Mouse (Mus musculus): Measurements from ENCODE around the gene Tshz2. TPM values are rescaled to one million over a fixed set of nuclear protein-coding genes. Genes with fewer than 3 reads are reported as not detected.

The Tshz2 gene
- polyA plus RNA-seq, 1 experiment from 2014 or later: 2.3 TPM

DNA sequence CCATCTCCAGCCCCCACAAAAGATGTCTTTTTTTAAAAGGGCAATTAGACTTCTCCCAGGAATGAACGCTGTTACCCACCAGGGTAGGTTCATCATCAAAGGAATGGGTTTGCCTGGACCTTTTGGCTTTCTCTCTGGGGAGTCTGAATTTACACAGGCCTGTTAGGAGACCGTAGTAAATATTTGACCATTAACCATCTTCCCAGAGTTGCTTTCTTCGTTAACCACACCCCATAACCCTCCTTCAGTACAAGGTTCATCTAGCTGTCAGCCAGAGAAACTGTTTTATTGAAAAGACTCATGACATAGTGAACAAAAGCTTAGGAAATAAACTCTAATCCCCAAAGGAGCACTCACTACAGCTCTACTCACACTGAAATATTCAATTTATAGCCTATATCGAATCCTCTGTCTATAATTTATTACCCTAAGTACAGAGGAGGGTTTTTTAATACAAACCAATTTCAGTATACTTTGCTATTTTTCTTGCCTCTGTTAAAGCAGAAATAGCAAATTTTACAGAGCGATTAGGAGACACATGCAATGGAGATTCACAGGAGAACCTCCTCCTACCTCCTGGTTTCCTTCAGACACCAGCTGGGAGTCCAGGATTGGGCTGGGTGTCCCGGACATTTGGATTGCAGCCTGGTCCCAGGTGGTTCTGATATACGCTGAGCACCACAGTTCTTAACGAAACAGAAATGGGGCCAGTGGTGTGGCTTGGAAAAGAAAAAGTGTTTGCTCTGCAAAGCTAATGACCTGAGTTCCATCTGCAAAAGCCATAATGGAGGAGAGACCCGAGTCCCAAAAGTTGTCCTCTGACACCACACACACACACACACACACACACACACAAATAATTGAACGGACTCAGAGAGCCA lies 459.0 kb downstream of the Tshz2 start:
- Histone ChIP-seq H3K9me3 (replicated peaks; ENCODE audit: control insufficient read depth, low read length) (no peaks in the 10 kb centered on the region), H3K36me3 (replicated peaks; ENCODE audit: control insufficient read depth, insufficient read depth, low read depth, low read length) (no peaks in the 10 kb centered on the region), H3K9ac (replicated peaks; ENCODE audit: low read length) (no peak overlapping the region), H3K4me2 (ENCODE audit: low read depth, low read length) (no peak overlapping the region), H3K4me1 (ENCODE audit: control insufficient read depth, insufficient read depth, low read length) (no peaks in the 10 kb centered on the region), H3K27me3 (ENCODE audit: control insufficient read depth, insufficient read depth, low read length) (no peaks in the 10 kb centered on the region), H3K4me3 (ENCODE audit: low read depth, low read length) (no peak overlapping the region), H3K27ac (replicated peaks; ENCODE audit: low read depth, low read length) (no peak overlapping the region)
- no peak for ATAC-seq (replicated peaks; ENCODE audit: insufficient number of reproducible peaks, low FRiP score, low TSS enrichment, low read depth)
- WGBS: 80% methylated on average over 10 of the region's 10 CpGs
- DNase-seq (ENCODE audit: low spot score): no peak

DNA sequence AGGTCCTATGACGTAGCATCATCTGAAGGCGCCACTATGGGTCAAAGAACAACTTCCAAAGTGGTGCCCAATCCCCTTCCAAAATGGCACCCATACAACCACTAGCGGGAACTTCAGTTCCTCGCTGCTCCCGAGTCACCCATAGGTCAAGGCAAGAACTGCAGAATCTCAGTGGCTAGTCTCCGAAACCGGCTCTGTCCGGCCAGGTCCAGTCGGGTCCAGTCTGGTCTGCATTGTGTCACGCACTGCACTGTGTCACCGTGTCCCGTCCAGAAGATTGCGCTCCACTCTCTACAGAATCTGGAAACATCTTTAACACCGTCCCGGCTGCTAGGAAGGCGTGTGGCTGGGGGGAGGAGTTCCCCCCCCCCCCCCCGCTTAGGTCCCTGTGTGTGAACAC lies 461.4 kb downstream of the Tshz2 start:
- WGBS: 92% methylated on average over 17 of the region's 17 CpGs
- H3K27me3 ChIP-seq (ENCODE audit: control insufficient read depth, insufficient read depth, low read length): no peaks in the 10 kb centered on the region
- ATAC-seq (replicated peaks; ENCODE audit: insufficient number of reproducible peaks, low FRiP score, low TSS enrichment, low read depth): no peak

DNA sequence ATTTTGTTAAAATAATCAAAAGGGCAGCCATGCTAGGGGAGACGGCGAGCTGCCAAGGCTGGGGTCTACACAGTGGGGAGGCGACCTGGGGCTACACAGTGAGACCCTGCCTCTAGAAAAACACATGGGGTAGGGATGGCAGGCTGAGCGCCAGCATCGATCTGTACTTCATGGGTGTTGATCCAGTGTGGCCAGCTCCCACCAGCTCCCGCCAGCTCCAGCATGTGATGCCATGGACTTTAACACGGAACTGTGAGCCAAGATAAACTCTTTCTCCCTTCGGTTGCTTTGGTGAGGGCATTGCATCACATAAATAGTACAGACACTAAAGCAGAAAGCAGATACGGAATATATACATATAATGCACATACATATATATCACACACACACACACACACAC lies 462.1 kb downstream of the Tshz2 start:
- Histone ChIP-seq H3K4me2 (ENCODE audit: low read depth, low read length) (no peak overlapping the region), H3K27ac (replicated peaks; ENCODE audit: low read depth, low read length) (no peak overlapping the region), H3K27me3 (ENCODE audit: control insufficient read depth, insufficient read depth, low read length) (no peaks in the 10 kb centered on the region), H3K4me1 (ENCODE audit: control insufficient read depth, insufficient read depth, low read length) (no peaks in the 10 kb centered on the region), H3K4me3 (ENCODE audit: low read depth, low read length) (no peak overlapping the region), H3K36me3 (replicated peaks; ENCODE audit: control insufficient read depth, insufficient read depth, low read depth, low read length) (no peaks in the 10 kb centered on the region), H3K9me3 (replicated peaks; ENCODE audit: control insufficient read depth, low read length) (no peaks in the 10 kb centered on the region), H3K9ac (replicated peaks; ENCODE audit: low read length) (no peak overlapping the region)
- WGBS: 88% methylated on average over 9 of the region's 9 CpGs
- ATAC-seq (replicated peaks; ENCODE audit: insufficient number of reproducible peaks, low FRiP score, low TSS enrichment, low read depth): no peak
- DNase-seq (ENCODE audit: low spot score): no peak

More for the DNA sequence above, 461.4 kb downstream of the Tshz2 start:
- Histone ChIP-seq H3K9me3 (replicated peaks; ENCODE audit: control insufficient read depth, low read length) (no peaks in the 10 kb centered on the region), H3K4me3 (ENCODE audit: low read depth, low read length) (no peak overlapping the region), H3K4me1 (ENCODE audit: control insufficient read depth, insufficient read depth, low read length) (no peaks in the 10 kb centered on the region), H3K27ac (replicated peaks; ENCODE audit: low read depth, low read length) (no peak overlapping the region), H3K36me3 (replicated peaks; ENCODE audit: control insufficient read depth, insufficient read depth, low read depth, low read length) (no peaks in the 10 kb centered on the region), H3K4me2 (ENCODE audit: low read depth, low read length) (no peak overlapping the region), H3K9ac (replicated peaks; ENCODE audit: low read length) (no peak overlapping the region)
- no peak for DNase-seq (ENCODE audit: low spot score)

GRCm38 (mm10) chr2:170101132-170101531 lies 468.3 kb downstream of the Tshz2 start:
- H3K27ac ChIP-seq (replicated peaks; ENCODE audit: low read depth, low read length): no peak overlapping the region
- DNase-seq (ENCODE audit: low spot score): peak; percentile 94
- H3K36me3 ChIP-seq (replicated peaks; ENCODE audit: control insufficient read depth, insufficient read depth, low read depth, low read length): no peaks in the 10 kb centered on the region
- H3K27me3 ChIP-seq (ENCODE audit: control insufficient read depth, insufficient read depth, low read length): no peaks in the 10 kb centered on the region
- H3K4me3 ChIP-seq (ENCODE audit: low read depth, low read length): no peak overlapping the region
- H3K4me1 ChIP-seq (ENCODE audit: control insufficient read depth, insufficient read depth, low read length): no peaks in the 10 kb centered on the region
- 5% methylated on average over 12 of the region's 12 CpGs for WGBS
- H3K9ac ChIP-seq (replicated peaks; ENCODE audit: low read length): peak overlapping the region; percentile 36
- no peak for ATAC-seq (replicated peaks; ENCODE audit: insufficient number of reproducible peaks, low FRiP score, low TSS enrichment, low read depth)
- H3K4me2 ChIP-seq (ENCODE audit: low read depth, low read length): no peak overlapping the region
- no peaks in the 10 kb centered on the region for H3K9me3 ChIP-seq (replicated peaks; ENCODE audit: control insufficient read depth, low read length)

DNA sequence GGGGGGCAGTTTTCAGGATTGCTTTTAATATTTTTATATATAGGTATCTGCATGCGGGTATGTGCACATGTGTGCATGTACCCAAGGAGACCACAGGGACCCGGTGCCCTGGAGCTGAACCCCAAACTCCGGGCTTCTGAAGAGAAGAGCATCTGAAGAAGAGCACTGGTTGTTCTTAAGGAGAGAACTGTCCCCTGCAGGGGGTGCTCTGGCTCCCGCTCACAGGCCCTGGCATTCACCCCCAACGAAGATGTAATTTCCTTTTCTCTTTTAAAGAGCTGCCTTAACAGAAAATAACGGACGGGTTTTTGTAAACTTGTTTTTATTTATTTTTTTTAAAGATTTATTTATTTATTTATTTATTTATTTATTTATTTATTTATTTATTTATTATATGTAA lies 469.1 kb downstream of the Tshz2 start:
- Histone ChIP-seq H3K27me3 (ENCODE audit: control insufficient read depth, insufficient read depth, low read length) (no peaks in the 10 kb centered on the region), H3K4me3 (ENCODE audit: low read depth, low read length) (no peak overlapping the region), H3K9me3 (replicated peaks; ENCODE audit: control insufficient read depth, low read length) (no peaks in the 10 kb centered on the region), H3K4me2 (ENCODE audit: low read depth, low read length) (no peak overlapping the region), H3K36me3 (replicated peaks; ENCODE audit: control insufficient read depth, insufficient read depth, low read depth, low read length) (no peaks in the 10 kb centered on the region), H3K27ac (replicated peaks; ENCODE audit: low read depth, low read length) (no peak overlapping the region), H3K9ac (replicated peaks; ENCODE audit: low read length) (no peak overlapping the region), H3K4me1 (ENCODE audit: control insufficient read depth, insufficient read depth, low read length) (no peaks in the 10 kb centered on the region)
- ATAC-seq (replicated peaks; ENCODE audit: insufficient number of reproducible peaks, low FRiP score, low TSS enrichment, low read depth) (no peak), DNase-seq (ENCODE audit: low spot score) (no peak)
- 70% methylated on average over 7 of the region's 7 CpGs for WGBS

DNA sequence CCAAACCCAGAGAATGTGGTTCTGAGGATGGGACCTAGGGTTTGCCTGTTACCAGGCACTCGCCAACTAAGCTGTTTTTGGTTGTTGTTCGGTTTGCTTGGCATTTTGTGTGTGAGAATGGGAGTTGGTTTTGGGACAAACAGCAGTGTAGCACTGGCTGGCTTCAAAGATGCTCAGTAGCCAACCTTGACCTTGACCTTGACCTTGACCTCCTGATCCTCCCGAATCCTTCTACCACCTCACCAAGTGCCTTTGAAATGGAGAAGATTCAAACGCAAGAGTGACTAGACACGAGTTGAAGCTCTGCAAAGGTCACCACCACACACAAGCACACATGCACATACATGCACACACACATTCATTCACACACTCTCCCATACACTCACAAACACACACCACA lies 470.5 kb downstream of the Tshz2 start:
- 66% methylated on average over 5 of the region's 5 CpGs for WGBS
- Histone ChIP-seq H3K4me2 (ENCODE audit: low read depth, low read length) (no peak overlapping the region), H3K27me3 (ENCODE audit: control insufficient read depth, insufficient read depth, low read length) (no peaks in the 10 kb centered on the region), H3K4me3 (ENCODE audit: low read depth, low read length) (no peak overlapping the region), H3K27ac (replicated peaks; ENCODE audit: low read depth, low read length) (no peak overlapping the region), H3K36me3 (replicated peaks; ENCODE audit: control insufficient read depth, insufficient read depth, low read depth, low read length) (no peaks in the 10 kb centered on the region; the same call in 1 of the 2 replicates), H3K9me3 (replicated peaks; ENCODE audit: control insufficient read depth, low read length) (no peaks in the 10 kb centered on the region), H3K9ac (replicated peaks; ENCODE audit: low read length) (no peak overlapping the region), H3K4me1 (ENCODE audit: control insufficient read depth, insufficient read depth, low read length) (no peaks in the 10 kb centered on the region)
- ATAC-seq (replicated peaks; ENCODE audit: insufficient number of reproducible peaks, low FRiP score, low TSS enrichment, low read depth): no peak
- DNase-seq (ENCODE audit: low spot score): no peak

DNA sequence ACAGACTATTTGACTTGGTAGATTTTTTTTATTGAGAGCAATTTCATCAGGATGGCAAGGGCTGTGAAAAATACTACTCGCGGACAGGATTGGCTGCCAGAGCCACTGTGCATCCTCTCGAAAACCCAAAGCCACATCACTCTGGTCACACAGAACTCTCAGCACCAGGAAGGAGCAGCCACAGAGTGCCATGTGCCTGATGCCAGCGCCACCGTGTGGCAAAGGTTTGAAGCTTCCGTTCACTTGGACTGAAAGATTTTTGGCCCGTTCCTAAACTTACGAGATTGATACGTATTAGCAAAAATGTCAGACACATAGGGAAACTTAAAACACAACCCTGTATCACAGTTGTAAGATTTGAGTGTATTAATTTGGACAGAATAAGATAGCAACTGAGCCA lies 471.0 kb downstream of the Tshz2 start:
- H3K27me3 ChIP-seq (ENCODE audit: control insufficient read depth, insufficient read depth, low read length): no peaks in the 10 kb centered on the region
- H3K9ac ChIP-seq (replicated peaks; ENCODE audit: low read length): no peak overlapping the region
- peak; percentile 71 for DNase-seq (ENCODE audit: low spot score)
- no peak overlapping the region for H3K4me2 ChIP-seq (ENCODE audit: low read depth, low read length)
- WGBS: 55% methylated on average over 9 of the region's 9 CpGs
- no peaks in the 10 kb centered on the region for H3K4me1 ChIP-seq (ENCODE audit: control insufficient read depth, insufficient read depth, low read length)
- ATAC-seq (replicated peaks; ENCODE audit: insufficient number of reproducible peaks, low FRiP score, low TSS enrichment, low read depth): no peak
- no peaks in the 10 kb centered on the region; the same call in 1 of the 2 replicates for H3K36me3 ChIP-seq (replicated peaks; ENCODE audit: control insufficient read depth, insufficient read depth, low read depth, low read length)
- H3K9me3 ChIP-seq (replicated peaks; ENCODE audit: control insufficient read depth, low read length): no peaks in the 10 kb centered on the region
- no peak overlapping the region for H3K4me3 ChIP-seq (ENCODE audit: low read depth, low read length)
- no peak overlapping the region for H3K27ac ChIP-seq (replicated peaks; ENCODE audit: low read depth, low read length)

- H3K36me3 ChIP-seq (replicated peaks; ENCODE audit: control insufficient read depth, insufficient read depth, low read depth, low read length): no peaks in the 10 kb centered on the region; the same call in 1 of the 2 replicates
- H3K9ac ChIP-seq (replicated peaks; ENCODE audit: low read length): no peak overlapping the region
- no peaks in the 10 kb centered on the region for H3K9me3 ChIP-seq (replicated peaks; ENCODE audit: control insufficient read depth, low read length)
- no peak overlapping the region for H3K4me3 ChIP-seq (ENCODE audit: low read depth, low read length)
- 91% methylated on average over 6 of the region's 6 CpGs for WGBS
- no peak overlapping the region for H3K4me2 ChIP-seq (ENCODE audit: low read depth, low read length)
- no peaks in the 10 kb centered on the region for H3K27me3 ChIP-seq (ENCODE audit: control insufficient read depth, insufficient read depth, low read length)
- DNase-seq (ENCODE audit: low spot score) (no peak), ATAC-seq (replicated peaks; ENCODE audit: insufficient number of reproducible peaks, low FRiP score, low TSS enrichment, low read depth) (no peak)
- no peaks in the 10 kb centered on the region for H3K4me1 ChIP-seq (ENCODE audit: control insufficient read depth, insufficient read depth, low read length)
- H3K27ac ChIP-seq (replicated peaks; ENCODE audit: low read depth, low read length): no peak overlapping the region
Measured at GRCm38 (mm10) chr2:170104396-170104795, 471.6 kb downstream of the Tshz2 start.
